Mouse (Mus musculus) left cerebral cortex, postnatal 36 days (tissue): ENCODE results near the gene Tada3. TPM values are rescaled to one million over a fixed set of nuclear protein-coding genes. Genes with fewer than 3 reads are reported as not detected.

Experiments used
- DNase-seq, 2 experiments: peaks; one replicate each; pipeline ENCODE4 v3.0.0; 2021 to 2022; ENCODE audit warnings: low spot score in 2 of 2, mixed read lengths in 1 of 2
- intact Hi-C: fragments of 180-260 bp; cut with DNase I; formaldehyde crosslinking; loops from one replicate; pipeline ENCODE4 v1.15.1; 2025
- total RNA-seq, 2 experiments: library from RNA; stranded (reverse); gene quantifications; 2 replicates each; pipeline ENCODE4 v1.2.3; 2021

Gene Tada3
- 10 to 100 TPM; 52.0 to 55.2 TPM for total RNA-seq

GRCm38 (mm10) chr6:113377496-113378385 lies at the start of gene Tada3, which contains the start of gene Arpc4:
Gene Tada3, minus strand, starts transcription at chr6:113377883.
Gene Arpc4, plus strand, starts transcription at chr6:113378115.
- intact Hi-C loops = loop anchor here (2.0 to 5.0 kb wide), 2 partner anchors 35 to 51 kb away; partner anchors contain the start of genes Camk1 and Ogg1

GRCm38 (mm10) chr6:113427397-113427796 lies 49.7 kb upstream of the Tada3 start:
- intact Hi-C loops = no loop called here
- DNase-seq = no peak

More at GRCm38 (mm10) chr6:113377496-113378385, at the start of gene Tada3, which contains the start of gene Arpc4:
- peak; percentile 91 to 92 for DNase-seq

GRCm38 (mm10) chr6:113426696-113427095 lies 49.0 kb upstream of the Tada3 start:
- intact Hi-C loops = no loop called here
- DNase-seq = no peak

- no peak for DNase-seq
- intact Hi-C loops = loop anchor here (5.0 kb wide), 1 partner anchor 82 kb away; the partner anchor contains the start of gene Camk1
Measured at GRCm38 (mm10) chr6:113424187-113424586, 46.5 kb upstream of the Tada3 start.

GRCm38 (mm10) chr6:113423000-113423399 lies 45.3 kb upstream of the Tada3 start:
- no peak for DNase-seq
- intact Hi-C loops = loop anchor here (5.0 kb wide), 1 partner anchor 81 kb away; the partner anchor contains the start of gene Camk1

- intact Hi-C loops = no loop called here
- peak; percentile 96 to 98 for DNase-seq
Measured at GRCm38 (mm10) chr6:113419199-113419587, 41.5 kb upstream of the Tada3 start, which contains the start of gene Rpusd3. Gene Rpusd3, minus strand, starts transcription at chr6:113419340.

- no peak for DNase-seq
- intact Hi-C loops = no loop called here
Measured at GRCm38 (mm10) chr6:113418441-113419198, 40.9 kb upstream of the Tada3 start.

GRCm38 (mm10) chr6:113416416-113416815 lies 38.7 kb upstream of the Tada3 start:
- DNase-seq = no peak
- intact Hi-C loops = no loop called here

- intact Hi-C loops = no loop called here
- no peak for DNase-seq
Measured at GRCm38 (mm10) chr6:113410001-113410400, 32.3 kb upstream of the Tada3 start.

GRCm38 (mm10) chr6:113406683-113407082 lies 29.0 kb upstream of the Tada3 start:
- no peak for DNase-seq
- intact Hi-C loops = no loop called here

- DNase-seq = peak; percentile 62 to 73
- intact Hi-C loops = no loop called here
Measured at GRCm38 (mm10) chr6:113405483-113405882, 27.8 kb upstream of the Tada3 start.

GRCm38 (mm10) chr6:113404649-113405448 lies 27.2 kb upstream of the Tada3 start:
- intact Hi-C loops = no loop called here
- no peak for DNase-seq

- intact Hi-C loops = no loop called here
- peak in 1 of 2 experiments; percentile 43 for DNase-seq
Measured at GRCm38 (mm10) chr6:113402094-113402493, 24.4 kb upstream of the Tada3 start.

GRCm38 (mm10) chr6:113396270-113397030 lies 18.8 kb upstream of the Tada3 start:
- DNase-seq = no peak
- intact Hi-C loops = no loop called here

GRCm38 (mm10) chr6:113395501-113395900 lies 17.8 kb upstream of the Tada3 start:
- DNase-seq = no peak
- intact Hi-C loops = no loop called here

GRCm38 (mm10) chr6:113394811-113395210 lies 17.1 kb upstream of the Tada3 start:
- DNase-seq = no peak
- intact Hi-C loops = no loop called here

- no peak for DNase-seq
- intact Hi-C loops = no loop called here
Measured at GRCm38 (mm10) chr6:113393951-113394350, 16.3 kb upstream of the Tada3 start.

GRCm38 (mm10) chr6:113392387-113393071 lies 14.8 kb upstream of the Tada3 start:
- peak; percentile 48 to 58 for DNase-seq
- intact Hi-C loops = no loop called here
